Mouse (Mus musculus) NIH3T3 (cell line): ENCODE results near the gene Sertad3.

Experiments used
- DNase-seq: peaks from one replicate; pipeline ENCODE4 v3.0.0-alpha.2; 2012; ENCODE audit warnings: low read depth

Sertad3 gene

DNA sequence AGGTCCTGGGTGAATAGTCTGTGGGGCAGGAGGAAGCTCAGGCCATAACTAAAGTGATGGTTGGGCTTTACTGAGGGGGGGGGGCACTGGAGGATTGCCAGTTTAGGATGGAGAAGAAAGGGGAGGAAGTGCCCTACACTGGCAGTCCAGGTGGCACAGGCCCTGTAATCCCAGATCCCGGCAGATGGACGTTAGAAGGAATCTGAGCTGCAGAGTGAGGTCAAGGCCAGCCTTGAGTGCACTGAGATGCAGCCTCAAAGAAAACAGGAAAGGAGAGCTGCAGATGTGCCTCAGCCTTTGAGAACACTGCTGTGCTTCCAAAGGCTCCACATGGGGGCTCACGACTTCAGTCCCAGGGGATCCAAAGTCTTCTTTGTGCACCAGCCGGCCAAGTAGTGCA, 5.9 kb upstream of the Sertad3 start:
- DNase-seq, result peak; percentile 40

DNA sequence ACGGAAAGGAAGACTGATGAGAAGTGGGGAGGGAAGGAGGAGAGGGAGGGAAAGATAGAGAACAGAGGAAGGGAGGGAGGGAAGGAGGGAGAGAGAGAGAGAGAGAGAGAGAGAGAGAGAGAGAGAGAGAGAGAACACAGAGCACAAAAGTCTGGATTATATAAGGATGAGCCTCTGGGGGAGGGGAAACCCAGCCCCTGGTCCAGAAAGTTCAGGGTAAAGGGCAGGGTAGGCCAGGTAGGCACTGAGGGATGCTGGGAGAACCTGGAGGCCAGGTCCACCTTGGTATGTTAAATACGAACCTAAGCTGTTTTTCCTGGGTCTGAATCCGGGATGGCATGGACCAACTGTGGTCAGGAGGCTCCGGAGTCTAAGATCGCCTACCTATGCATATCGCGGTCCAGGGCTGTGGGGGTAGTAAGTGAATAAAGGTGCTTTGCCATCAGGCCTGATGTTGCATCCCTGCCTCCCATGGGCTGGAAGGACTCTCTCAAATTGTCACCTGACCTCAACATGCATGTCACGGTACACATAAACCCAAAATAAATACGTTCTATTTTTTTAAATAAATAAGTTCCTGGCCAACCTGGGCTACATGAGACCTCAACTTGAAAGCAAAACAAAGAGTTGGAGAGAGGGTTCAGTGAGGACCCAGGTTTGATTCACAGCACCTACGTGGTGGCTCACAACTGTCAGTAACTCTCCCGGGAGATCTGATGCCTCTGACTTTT, 2.0 kb upstream of the Sertad3 start:
- DNase-seq, result no peak

DNA sequence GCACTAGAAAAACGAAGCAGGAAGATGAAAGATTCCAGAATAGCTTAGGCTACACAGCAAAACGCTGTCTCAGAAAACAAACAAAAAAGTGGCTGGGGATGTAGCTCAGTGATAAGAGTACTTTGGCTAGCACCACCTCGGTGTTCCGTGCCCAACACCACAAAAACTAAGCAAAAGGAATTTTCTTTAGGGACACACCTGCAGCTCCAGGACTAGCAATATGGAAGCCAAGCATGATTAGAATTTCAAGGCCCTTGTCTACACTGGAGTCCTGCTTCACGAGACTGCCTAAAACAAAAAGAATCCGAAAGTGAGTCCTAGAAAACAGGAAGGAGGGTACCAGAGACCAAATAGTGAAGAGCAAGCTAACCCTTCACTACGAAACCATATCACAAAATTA, 972 bp upstream of the Sertad3 start:
- peak; percentile 44 for DNase-seq

DNA sequence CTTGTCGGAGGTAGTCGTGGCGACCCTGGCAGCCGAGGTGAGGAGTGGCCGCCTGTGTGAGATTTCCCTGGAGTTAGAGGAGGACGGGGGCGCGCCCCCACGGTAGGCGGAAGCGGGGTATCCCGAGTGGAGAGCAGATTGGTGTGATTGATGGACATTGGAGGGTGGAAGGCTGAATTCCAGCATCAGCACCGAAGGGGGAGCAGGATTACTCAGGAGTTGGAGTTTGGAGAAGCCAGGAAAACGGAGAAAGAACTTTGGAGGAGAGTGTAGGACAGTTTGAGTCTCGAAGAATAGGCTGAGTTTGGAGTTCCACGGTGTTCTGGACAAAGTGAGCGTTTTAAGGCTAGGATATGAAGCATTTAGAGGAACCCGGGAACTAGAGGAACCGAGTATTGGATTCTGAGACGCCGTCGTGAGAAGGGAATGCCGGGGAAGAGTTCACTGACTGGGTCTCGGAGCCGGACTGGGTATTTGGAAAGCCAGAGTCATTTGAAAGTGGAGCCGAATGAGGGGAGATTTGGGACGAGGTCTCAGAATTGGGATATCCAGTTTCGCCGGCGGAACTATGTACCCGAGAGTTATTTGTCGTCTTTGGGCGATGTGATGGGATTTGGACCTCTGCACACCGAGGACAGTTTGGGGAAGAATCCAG, 394 bp downstream of the Sertad3 start:
- DNase-seq, result no peak

DNA sequence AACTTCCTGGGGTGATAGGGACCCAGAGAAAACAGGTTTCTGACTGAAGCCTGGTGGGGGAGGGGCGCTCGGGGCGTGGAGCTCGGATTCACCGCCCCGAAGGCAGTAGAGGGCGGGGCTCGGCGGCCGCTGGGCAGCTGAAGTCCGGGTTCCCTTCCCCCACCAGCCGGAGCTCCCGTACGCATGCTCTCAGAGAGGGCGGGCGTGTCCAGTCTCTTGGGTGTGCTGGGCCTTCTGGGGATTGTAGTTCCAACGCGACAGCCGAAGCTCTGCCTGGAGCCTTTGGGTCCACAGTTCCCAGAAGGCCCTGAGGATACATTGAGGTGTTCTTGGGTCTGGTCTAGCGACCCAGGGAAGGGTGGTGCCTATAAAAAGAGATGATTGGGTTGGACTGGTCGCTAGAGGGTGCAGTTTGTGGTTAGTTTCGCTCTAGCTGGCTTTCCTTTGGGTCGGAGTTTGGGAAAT, 954 bp downstream of the Sertad3 start:
- peak; percentile 99 for DNase-seq

DNA sequence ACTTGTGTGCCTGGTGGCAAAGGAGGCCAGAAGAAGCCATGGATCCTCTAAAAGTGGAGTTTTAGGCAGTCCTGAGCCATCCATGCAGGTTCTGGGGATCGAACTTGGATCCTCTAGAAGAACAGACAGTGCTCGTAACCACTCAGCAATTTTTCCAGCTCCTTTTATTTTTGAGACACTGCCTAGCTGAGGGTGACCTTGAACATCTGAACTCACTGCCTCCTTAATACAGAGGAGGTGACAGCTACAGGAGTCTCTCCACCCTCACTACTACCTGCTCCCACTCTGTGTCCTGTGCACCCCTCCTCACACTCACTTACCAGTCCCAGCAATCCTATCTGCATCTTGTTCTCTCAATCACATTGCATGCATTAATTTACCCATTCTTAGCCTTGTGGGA, 2.0 kb downstream of the Sertad3 start:
- DNase-seq, result no peak

DNA sequence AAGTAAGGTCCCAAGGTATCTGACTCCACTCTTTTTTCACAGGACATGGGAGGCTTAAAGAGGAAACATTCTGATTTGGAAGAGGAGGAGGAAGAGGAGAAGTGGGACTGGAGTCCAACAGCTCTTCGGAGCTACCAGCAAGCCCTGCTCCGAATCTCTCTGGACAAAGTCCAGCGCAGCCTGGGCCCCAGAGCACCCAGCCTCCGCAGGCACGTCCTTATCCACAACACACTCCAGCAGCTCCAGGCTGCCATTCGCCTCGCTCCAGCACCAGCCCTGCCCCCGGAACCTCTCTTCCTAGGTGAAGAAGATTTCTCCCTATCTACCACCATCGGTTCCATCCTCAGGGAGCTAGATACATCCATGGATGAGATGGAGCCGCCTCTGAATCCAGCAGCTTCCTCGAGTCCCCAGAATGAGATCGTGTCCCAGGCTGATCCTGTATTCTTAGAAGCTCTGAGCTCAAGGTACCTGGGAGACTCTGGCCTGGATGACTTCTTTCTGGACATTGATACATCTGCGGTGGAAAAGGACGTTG, 2.6 kb downstream of the Sertad3 start:
- no peak for DNase-seq

DNA sequence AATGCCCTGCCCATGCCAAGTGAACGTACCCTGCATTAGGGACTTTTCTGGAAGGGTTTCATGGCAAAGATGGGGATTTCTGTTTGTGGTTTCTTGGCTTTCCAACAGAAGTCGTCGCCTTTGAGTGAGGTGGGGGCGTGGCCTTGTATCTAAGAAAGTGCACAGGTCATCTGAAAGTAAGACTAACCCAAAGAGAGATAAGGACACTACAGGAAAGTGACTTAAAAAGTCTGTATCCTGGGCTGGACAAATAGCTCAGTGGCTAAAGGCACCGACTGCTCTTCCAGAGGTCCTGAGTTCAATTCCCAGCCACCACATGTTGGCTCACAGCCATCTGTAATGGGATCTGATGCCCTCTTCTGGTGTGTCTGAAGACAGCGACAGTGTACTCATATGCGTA, 5.0 kb downstream of the Sertad3 start:
- DNase-seq, result no peak

DNA sequence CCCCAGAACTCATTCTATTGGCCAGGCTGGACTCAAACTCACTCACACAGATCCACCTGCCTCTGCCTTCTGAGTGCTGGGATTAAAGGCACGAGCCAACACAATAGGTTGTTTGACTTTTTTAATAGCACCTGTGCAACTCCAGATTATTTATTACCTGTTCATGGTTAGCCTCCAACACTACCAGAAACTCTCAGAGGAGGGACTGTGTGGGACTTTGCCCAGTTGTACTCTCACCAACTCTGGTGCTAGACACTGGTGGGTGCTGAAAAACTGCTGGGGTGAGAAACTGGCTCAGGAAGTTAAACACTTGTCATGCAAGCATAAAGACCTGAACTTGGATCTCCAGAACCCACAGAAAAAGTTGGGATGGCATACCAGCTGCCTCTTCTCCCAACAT, 6.2 kb downstream of the Sertad3 start:
- no peak for DNase-seq

DNA sequence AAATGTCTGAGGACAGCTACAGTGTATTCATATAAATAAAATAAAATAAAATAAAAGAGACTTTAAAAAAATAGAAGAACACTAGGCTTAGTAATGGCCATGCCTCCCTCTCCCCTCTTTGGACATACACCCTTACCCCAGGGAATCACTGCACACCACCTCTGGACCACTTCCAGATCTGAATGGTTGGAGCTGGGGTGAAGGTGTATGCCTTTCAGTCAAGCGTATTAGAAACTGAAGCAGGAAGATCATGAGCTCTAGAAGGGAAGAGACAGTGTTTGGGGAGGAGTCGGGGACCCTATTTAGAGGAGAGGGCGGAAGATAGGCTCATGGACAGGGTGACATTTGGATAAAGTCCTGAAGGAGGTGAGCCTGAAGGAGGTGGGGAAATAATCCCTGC, 6.9 kb downstream of the Sertad3 start:
- DNase-seq, result peak; percentile 30

DNA sequence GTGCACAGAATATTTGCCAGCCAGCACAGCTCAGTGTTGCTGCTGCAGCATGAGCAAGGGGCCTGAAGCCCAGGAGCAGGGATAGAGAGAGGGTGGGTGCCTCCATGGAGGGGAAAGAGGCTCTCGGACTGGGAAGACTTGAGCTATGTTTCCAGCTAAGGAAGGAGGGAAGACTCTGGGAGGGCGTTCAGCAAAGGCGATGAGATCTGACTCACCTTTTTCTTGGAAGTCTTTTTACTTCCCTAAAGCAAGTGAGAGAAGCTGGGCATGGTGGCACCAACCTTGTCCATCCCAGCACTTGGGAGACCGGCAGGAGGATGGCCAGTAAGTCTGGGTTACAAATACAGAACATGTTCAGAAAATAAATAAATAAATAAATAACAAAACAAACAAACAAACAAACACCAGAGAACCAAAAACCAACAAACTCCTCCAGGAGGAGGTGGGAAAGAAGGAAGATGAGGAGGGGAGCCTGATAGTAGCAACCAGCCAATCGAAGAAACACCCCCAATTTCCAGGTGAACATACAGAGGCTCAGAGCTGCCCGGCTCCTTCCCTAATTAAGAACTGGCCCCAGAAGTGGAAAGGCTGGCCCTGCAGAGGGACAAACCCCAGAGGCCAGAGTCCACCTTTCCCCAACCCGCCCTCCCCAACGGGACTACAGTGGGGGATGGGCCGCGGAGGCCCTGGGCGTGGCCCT, 7.5 kb downstream of the Sertad3 start:
- DNase-seq, result peak; percentile 75

DNA sequence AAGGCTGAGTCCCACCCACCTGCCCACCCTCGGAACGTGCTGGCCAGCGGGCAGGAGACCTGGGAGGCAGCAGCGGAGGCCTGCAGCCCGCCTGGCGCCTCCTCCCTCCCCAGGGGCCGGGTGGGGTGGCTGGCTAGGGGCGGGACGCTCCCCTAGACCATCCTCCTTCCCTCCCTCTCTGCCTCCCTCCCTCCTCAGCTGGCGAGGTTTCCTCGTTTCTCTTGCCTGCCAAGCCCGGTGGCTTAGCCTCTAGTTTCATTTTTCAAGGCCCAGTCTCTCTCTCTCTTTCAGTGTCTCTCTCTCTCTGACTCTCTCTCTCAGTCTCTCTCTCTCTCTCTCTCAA, 8.0 kb downstream of the Sertad3 start:
- DNase-seq, result peak; percentile 98

DNA sequence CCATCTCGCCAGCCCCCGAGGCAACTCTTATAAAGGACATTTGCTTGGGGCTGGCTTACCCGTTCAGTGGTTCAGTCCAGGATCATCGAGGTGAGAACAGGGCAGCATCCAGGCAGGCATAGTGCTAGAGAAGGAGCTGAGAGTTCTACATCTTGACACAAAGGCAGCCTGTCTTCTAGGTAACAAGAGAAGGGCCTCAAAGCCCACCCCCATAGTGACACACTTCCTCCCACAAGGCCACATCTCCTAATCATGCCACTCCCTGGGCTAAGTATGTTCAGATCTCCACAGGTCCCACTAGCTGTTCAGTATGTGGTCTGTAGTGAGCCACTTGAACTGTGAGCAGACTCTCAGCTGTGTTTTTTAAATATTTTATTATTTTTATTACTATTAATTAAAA, 10.3 kb downstream of the Sertad3 start:
- no peak for DNase-seq

DNA sequence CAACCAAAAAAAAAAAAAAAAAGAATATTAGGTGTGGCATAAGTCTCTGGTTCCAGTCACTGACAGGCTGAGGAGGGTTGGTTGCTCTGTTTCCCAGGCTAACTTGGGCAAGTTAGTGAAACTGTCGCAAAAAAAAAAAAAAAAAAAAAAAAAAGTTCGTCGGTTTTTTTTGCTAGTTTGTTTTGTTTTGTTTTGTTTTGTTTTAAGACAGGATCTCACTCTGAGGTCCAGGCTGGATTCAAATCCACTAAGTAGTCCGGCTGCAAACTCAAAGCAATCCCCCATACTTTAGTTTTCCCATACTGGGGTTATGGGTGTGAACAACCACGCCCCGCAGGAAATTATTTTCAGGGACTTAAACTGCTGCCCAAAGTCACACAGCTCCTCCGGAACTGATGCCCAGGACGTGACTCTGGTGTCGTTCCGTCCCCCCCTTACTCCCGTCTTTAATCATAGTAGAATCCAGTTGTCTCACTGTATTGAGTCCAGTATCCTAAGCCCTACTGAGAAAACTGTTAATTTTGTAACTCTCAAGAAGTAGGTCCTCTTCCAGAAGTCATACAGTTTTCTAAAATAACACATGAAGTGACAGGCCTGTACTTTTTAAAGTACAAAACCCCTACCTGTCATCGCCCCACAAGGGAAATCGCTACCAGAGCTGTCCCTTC, 12.7 kb downstream of the Sertad3 start:
- DNase-seq, result peak; percentile 45

DNA sequence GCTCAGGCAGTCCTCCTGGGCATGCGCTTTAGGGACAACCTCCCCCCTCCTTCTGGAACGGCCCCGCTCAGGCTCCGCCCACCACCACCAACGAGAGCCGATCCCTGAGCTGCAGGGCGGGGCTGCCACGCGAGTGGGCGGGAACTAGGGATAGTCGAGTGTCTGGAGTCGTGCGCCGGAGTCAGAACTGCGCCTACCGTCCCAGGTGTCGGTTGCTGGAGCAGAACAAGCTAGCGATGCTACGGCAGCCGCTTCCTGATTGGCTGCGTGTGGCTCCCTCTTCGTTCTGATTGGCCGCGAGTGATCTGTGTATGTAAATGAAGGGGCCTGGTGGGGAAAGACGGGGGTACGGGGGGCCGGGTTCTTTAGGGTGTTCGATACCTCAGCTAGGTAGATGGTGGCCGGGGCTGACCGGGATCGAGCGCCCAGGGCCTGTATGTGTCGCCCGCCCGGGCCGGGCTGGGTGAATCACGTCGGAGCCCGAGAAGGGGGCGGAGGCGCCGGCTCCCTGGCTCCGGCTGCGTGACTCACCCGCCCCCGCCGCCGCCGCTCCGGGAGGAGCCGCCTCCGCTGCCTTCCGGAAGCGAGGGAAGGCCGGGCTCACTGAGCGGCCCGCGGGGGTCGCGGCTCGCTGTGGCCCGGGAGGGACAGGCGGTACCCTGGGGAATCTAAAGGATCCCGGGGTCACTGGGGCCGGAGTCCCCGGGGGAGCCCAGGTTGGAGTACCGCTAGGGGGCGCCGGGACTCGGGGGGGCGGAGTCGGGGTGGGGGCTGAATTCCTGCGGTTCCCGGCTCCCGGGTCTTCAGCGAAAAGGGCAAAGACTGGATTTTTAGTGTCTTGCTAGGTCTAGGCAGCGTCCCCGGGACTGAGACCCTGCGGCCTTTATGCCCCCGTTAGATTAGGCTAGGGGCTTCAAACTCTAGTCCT, 13.5 kb downstream of the Sertad3 start, which contains the start of gene Sertad1:
Sertad1 (plus strand) TSS at position 141 of the 928 bp plus-strand sequence.
- peak; percentile 99 for DNase-seq

DNA sequence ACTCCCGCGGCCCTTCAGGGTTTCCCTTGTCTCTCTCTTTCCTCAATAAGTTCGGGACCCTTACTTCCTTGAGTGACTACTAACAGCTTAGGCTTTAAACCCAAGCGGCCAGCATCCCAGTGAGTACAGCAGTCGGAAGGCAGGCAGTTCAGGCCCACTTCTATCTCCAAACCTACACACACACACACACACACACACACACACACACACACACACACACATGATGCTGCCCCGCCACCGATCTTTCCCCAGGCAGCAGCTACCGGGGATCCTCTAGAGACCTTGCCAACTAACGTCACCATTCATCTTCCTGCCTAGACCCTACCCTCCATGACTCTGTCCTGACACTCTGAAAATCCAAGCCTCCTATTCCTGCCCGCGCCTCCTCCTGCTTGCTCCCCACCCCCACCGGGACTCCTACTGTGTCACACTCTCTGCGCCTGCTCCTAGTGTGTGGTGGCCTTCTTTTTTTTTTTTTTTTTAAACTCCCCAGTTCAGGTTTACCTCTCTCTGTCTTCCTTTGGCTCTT, 14.2 kb downstream of the Sertad3 start:
- peak; percentile 69 for DNase-seq

DNA sequence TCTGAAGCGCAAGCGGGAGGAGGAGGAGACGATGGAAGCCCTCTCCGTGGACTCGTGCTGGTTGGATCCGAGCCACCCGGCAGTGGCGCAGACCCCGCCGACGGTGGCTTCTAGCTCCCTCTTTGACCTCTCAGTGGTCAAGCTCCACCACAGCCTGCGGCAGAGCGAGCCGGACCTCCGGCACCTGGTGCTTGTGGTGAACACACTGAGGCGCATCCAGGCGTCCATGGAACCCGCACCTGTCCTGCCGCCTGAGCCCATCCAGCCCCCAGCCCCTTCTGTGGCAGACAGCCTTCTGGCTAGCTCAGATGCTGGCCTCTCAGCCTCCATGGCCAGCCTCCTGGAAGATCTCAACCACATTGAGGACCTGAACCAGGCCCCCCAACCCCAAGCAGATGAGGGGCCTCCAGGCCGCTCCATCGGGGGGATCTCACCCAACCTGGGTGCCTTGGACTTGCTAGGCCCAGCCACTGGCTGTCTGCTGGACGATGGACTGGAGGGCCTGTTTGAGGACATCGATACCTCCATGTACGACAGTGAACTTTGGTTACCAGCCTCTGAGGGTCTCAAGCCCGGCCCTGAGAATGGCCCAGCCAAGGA, 15.8 kb downstream of the Sertad3 start:
- DNase-seq, result no peak

DNA sequence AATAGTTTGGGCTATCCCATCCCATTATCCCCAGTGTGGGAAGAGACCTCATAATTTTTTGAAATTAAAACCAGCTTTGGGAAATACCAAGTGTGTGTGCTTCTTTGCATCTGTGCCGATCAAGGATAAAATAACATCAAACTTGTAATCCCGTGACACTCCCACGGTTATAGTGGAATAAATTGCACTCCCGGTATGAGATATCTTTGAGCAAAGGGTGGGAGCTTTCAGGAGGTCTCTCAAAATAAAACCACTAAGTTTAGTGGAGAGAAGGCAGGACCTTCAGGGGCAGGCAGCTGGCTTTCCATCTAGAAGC, 16.6 kb downstream of the Sertad3 start:
- no peak for DNase-seq

DNA sequence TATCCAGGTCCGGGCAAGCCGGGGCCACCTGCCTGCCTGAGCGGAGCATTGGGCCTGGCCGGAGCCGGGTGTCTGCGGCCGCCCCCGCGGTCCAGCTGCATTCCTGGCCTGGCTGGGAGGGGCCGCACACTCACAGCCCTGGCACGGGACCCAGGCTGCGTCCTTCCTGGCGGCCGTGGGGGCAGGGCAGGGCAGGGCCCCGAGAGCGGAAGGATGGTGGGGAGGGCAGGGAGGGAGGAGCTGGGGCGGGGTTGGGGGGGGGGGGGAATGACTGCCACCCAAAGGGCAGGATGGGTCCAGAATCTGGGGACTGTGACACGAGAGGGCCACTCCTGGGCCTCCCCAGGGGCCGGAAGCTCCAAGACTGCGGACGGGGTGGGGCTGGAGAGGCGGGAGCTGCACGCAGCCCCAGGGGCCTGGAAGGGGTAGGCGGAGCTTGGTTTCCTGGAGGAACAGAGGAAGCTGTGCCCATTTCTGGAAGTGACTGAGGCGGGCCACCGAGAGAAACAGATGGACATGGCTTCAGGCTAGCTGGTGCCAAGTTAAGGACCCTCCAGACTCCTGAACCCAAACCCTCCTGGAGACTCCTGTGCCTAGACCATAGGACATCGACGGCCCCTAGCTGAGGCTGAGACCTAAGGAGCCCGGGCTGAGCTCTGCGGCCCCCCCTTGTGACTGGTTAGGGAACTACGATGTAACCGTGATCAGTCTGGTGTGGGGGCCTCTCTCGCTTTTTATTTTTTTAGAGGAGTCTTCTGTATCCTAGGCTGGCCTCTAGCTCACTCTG, 17.2 kb downstream of the Sertad3 start:
- DNase-seq, result peak; percentile 97

DNA sequence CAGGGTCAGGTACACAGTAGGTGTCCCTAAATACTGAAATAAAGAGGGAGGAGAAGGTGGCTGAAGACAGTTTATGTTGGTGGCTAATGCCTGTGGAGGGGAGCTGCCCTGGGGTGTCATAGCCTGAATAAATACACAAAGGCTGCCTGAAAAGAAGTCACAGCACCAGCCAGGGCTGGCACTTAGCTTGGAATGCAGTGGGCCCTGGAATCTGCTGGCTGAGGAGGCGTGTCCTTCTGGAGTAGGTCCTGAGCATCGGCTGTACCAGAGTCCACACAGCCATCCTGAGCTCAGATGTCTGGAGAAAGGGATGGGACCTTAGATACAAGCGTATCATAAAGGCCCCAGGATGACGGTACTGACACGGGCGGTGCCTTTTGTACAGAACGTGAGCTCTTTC, 18.3 kb downstream of the Sertad3 start:
- DNase-seq, result no peak
